Mouse (Mus musculus) cerebellum, adult 2 months (tissue): ENCODE results near the gene Cdk17. TPM values are rescaled to one million over a fixed set of nuclear protein-coding genes. Genes with fewer than 3 reads are reported as not detected.

ENCODE experiments used
- DNase-seq, 2 experiments: peaks; one replicate each; pipeline ENCODE4 v3.0.0; 2021
- H3K27ac ChIP-seq: fragments of 200-500 bp; 2 replicates; pipeline ENCODE4 v1.5.1; 2012; ENCODE audit warnings: low read length, control low read depth, inconsistent platforms; ENCODE audit not compliant: insufficient read depth
- H3K27me3 ChIP-seq: fragments of 200-500 bp; 2 replicates; pipeline ENCODE4 v1.6.1; 2012; ENCODE audit warnings: inconsistent platforms, mild to moderate bottlenecking, low read length, moderate library complexity; ENCODE audit not compliant: control insufficient read depth, insufficient read depth
- H3K4me1 ChIP-seq: fragments of 200-500 bp; 2 replicates; pipeline ENCODE4 v1.6.1; 2011; ENCODE audit warnings: low read length; ENCODE audit not compliant: control insufficient read depth, insufficient read depth
- H3K4me3 ChIP-seq: fragments of 200-500 bp; replicated peaks from 2 replicates; pipeline ENCODE3; 2011; ENCODE audit warnings: mild to moderate bottlenecking, low read depth, low read length, control low read depth; ENCODE audit not compliant: insufficient read depth
- CTCF ChIP-seq: fragments of 200-500 bp; IDR thresholded peaks from 2 replicates; pipeline ENCODE4 v1.5.1; 2011; ENCODE audit warnings: low read depth, mild to moderate bottlenecking, control low read depth, low read length, moderate library complexity, borderline replicate concordance; ENCODE audit not compliant: insufficient read depth
- POLR2A ChIP-seq: fragments of 200-500 bp; IDR thresholded peaks from 2 replicates; pipeline ENCODE4 v1.6.1; 2011; ENCODE audit warnings: low read length, control low read depth, borderline replicate concordance; ENCODE audit not compliant: insufficient read depth
- WGBS: fragments of 180-500 bp; shearing (Covaris S2); methylation state at CpG from one replicate; pipeline ENCODE4 v1.1.7; 2018; 5-methylcytosine and 5-hydroxymethylcytosine counted together
- polyA plus RNA-seq: library from polyadenylated mRNA; depleted of rRNA; stranded (reverse); fragments of >200 nt; gene quantifications from 2 replicates; pipeline ENCODE4 v1.2.3, GENCODE M21; 2012

The Cdk17 gene
- polyA plus RNA-seq, 1 experiment, result 63.1 TPM

DNA sequence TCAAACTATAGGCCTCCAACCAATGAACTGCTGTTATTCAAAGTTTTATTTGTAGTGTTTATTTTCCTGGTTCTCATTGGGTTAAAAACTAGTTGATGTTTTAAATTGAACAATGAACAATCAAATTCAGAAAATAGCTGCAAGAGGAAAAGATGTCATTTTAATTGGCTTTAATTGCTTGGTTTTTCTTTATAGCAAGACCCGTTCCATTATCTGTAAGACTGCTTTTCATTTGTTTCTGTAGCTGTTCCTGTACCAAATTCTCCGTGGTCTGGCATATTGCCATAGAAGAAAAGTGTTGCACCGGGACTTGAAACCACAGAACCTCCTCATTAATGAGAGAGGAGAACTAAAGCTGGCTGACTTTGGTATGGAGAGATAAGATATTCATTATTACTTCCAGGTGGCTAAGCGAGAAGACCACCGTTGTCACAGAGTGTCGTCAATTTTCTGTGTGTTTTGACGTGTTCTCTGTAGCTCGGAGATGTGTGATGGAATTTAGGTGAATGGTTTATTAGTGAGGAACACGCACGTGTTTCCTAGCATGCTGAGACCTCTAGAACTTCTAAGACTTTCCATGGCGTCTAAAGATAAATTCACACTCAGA lies 67.8 kb downstream of the Cdk17 start:
- DNase-seq, result no peak
- TF ChIP-seq CTCF, result no peak
- no peak for TF ChIP-seq POLR2A
- 74% methylated on average over 11 of the region's 11 CpGs for WGBS
- no peaks in the 10 kb centered on the region for H3K27me3 ChIP-seq
- H3K4me1 ChIP-seq, result no peaks in the 10 kb centered on the region; the same call in none of the 2 replicates
- H3K4me3 ChIP-seq, result no peak overlapping the region
- H3K27ac ChIP-seq, result no peak overlapping the region

DNA sequence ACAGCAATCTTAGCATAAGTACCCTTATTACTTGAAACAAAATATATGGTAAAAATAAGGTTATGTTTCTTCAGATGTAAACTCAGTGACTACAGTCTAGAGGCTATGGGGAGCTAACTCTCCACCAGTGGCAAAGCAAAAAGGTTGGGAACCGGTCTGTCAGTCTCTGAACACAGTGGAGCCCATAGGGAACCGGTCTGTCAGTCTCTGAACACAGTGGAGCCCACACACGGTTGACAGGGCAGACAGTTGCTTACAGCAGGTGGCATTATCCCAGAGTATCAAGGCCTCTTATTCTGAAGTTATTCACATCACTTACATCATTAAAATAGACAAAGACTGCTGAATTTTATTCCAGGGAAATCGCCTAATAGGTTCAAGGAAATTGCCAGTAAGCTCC lies 70.8 kb downstream of the Cdk17 start:
- no peaks in the 10 kb centered on the region for H3K27me3 ChIP-seq
- no peak overlapping the region for H3K27ac ChIP-seq
- TF ChIP-seq CTCF (no peak), POLR2A (no peak)
- peak in 1 of 2 experiments; percentile 25 for DNase-seq
- no peak overlapping the region for H3K4me3 ChIP-seq
- 40% methylated on average over 4 of the region's 4 CpGs for WGBS
- no peaks in the 10 kb centered on the region; the same call in none of the 2 replicates for H3K4me1 ChIP-seq

DNA sequence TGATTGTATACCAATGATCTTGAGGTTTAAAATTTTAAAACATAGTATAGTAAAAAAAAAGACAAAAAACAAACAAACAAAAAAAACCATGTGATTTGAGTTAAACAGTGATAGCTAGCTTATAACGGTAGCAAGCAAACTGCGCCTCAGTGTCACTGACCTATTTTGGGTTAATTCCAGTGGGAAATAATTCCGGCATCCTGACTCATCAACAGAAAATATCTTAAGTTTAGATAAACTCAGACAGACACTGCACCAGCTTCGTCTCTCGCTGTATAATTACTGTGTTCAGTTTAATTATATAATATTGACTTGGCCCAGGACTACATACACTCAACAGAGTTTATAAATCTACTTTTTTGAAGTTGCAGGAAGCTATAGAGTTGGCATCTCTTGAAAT lies 71.2 kb downstream of the Cdk17 start:
- Histone ChIP-seq H3K4me3 (no peak overlapping the region), H3K4me1 (no peaks in the 10 kb centered on the region; the same call in none of the 2 replicates), H3K27me3 (no peaks in the 10 kb centered on the region), H3K27ac (no peak overlapping the region)
- TF ChIP-seq POLR2A, result no peak
- no peak for TF ChIP-seq CTCF
- 69% methylated on average over 5 of the region's 5 CpGs for WGBS
- no peak for DNase-seq

- Histone ChIP-seq H3K4me3 (no peak overlapping the region), H3K27me3 (no peaks in the 10 kb centered on the region), H3K27ac (no peak overlapping the region), H3K4me1 (no peaks in the 10 kb centered on the region; the same call in none of the 2 replicates)
- WGBS, result 61% methylated on average over 6 of the region's 6 CpGs
- no peak for DNase-seq
- TF ChIP-seq POLR2A (no peak), CTCF (no peak)
Observed at GRCm38 (mm10) chr10:93233665-93234194, 73.1 kb downstream of the Cdk17 start.

- TF ChIP-seq CTCF (no peak), POLR2A (no peak)
- WGBS, result 93% methylated on average over 9 of the region's 9 CpGs
- no peak for DNase-seq
- Histone ChIP-seq H3K4me3 (no peak overlapping the region), H3K27ac (no peak overlapping the region), H3K4me1 (no peaks in the 10 kb centered on the region; the same call in none of the 2 replicates), H3K27me3 (no peaks in the 10 kb centered on the region)
Observed at GRCm38 (mm10) chr10:93234692-93235091, 74.0 kb downstream of the Cdk17 start.

GRCm38 (mm10) chr10:93239201-93239806 lies 78.6 kb downstream of the Cdk17 start:
- Histone ChIP-seq H3K27ac (no peak overlapping the region), H3K4me1 (no peaks in the 10 kb centered on the region), H3K4me3 (no peak overlapping the region), H3K27me3 (no peaks in the 10 kb centered on the region)
- WGBS, result 76% methylated on average over 9 of the region's 9 CpGs
- TF ChIP-seq CTCF, result no peak
- no peak for TF ChIP-seq POLR2A
- DNase-seq, result no peak

- TF ChIP-seq POLR2A (no peak), CTCF (no peak)
- 43% methylated on average over 3 of the region's 3 CpGs for WGBS
- no peak overlapping the region; the same call in 1 of the 2 replicates for H3K27ac ChIP-seq
- no peak for DNase-seq
- no peaks in the 10 kb centered on the region for H3K27me3 ChIP-seq
- no peak overlapping the region for H3K4me3 ChIP-seq
- no peaks in the 10 kb centered on the region; the same call in 1 of the 2 replicates for H3K4me1 ChIP-seq
Observed at GRCm38 (mm10) chr10:93242208-93242607, 81.5 kb downstream of the Cdk17 start.

DNA sequence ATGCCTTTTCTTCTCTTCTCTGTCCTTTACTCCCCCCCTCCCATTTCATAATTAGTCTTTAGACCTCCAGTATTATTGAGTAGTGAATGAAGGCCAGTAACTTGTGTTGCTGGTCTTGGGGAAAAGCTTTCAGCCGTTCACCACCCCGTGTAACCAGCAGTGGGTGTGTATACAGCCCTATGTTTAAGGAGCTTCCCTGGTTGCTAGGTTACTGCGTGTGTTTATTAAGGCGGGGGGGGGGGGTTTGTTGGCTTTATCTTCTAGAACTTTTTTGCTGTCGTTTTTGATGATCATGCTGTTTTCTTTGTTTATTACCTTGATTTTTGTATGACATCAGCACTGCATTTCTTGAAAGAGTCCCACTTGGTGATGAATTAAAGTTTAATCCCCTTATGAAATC lies 82.2 kb downstream of the Cdk17 start:
- no peak for DNase-seq
- Histone ChIP-seq H3K4me3 (no peak overlapping the region), H3K27ac (no peak overlapping the region), H3K4me1 (no peaks in the 10 kb centered on the region; the same call in 1 of the 2 replicates), H3K27me3 (no peaks in the 10 kb centered on the region)
- WGBS, result 29% methylated on average over 5 of the region's 5 CpGs
- no peak for TF ChIP-seq POLR2A
- no peak for TF ChIP-seq CTCF
